Mouse (Mus musculus) midbrain, embryonic 15.5 days (tissue): ENCODE measurements around the gene Slco2b1. TPM values are rescaled to one million over a fixed set of nuclear protein-coding genes. Genes with fewer than 3 reads are reported as not detected.
"Not testable (repeated sequence)": the region's sequence is repeated elsewhere in the genome, so short reads cannot be mapped to it uniquely, and the experiment has no call there.

Source experiments
- ATAC-seq: fragments of 200-750 bp; cut with Nextera tagmentation; replicated peaks from 2 replicates; pipeline ENCODE4 v1.8.0; 2017; ENCODE audit warnings: moderate TSS enrichment
- H3K27ac ChIP-seq: fragments of 300-500 bp; sonication (generic); 2 replicates; pipeline ENCODE4 v1.5.1; 2015; ENCODE audit warnings: mild to moderate bottlenecking, inconsistent platforms
- H3K27me3 ChIP-seq: fragments of 300-500 bp; sonication (generic); replicated peaks from 2 replicates; pipeline ENCODE4 v1.6.1; 2015; ENCODE audit warnings: inconsistent platforms
- H3K36me3 ChIP-seq: fragments of 300-500 bp; sonication (generic); replicated peaks from 2 replicates; pipeline ENCODE4 v1.6.1; 2015; ENCODE audit warnings: inconsistent platforms
- H3K4me1 ChIP-seq: fragments of 300-500 bp; sonication (generic); 2 replicates; pipeline ENCODE4 v1.6.1; 2015; ENCODE audit warnings: inconsistent platforms
- H3K4me2 ChIP-seq: fragments of 300-500 bp; sonication (generic); 2 replicates; pipeline ENCODE4 v1.6.1; 2015; ENCODE audit warnings: inconsistent platforms, mild to moderate bottlenecking, moderate library complexity
- H3K4me3 ChIP-seq: fragments of 300-500 bp; sonication (generic); 2 replicates; pipeline ENCODE4 v1.5.1; 2015; ENCODE audit warnings: mild to moderate bottlenecking, inconsistent platforms
- H3K9ac ChIP-seq: fragments of 300-500 bp; sonication (generic); 2 replicates; pipeline ENCODE4 v1.6.1; 2015; ENCODE audit warnings: mild to moderate bottlenecking, inconsistent platforms
- H3K9me3 ChIP-seq: fragments of 300-500 bp; sonication (generic); 2 replicates; pipeline ENCODE4 v1.6.1; 2016; ENCODE audit warnings: inconsistent platforms
- WGBS: fragments of 180-500 bp; shearing (Covaris S2); methylation state at CpG from one replicate; pipeline ENCODE4 v1.1.7; 2015; ENCODE audit warnings: mixed read lengths; 5-methylcytosine and 5-hydroxymethylcytosine counted together
- polyA plus RNA-seq: library from polyadenylated mRNA; unstranded; fragments of >200 nt; fragmentation: Nextera tagmentation; extraction: Ambion mirVana; gene quantifications from 2 replicates; pipeline ENCODE4 v1.2.1, GENCODE M21; 2015

Slco2b1 gene
- polyA plus RNA-seq = 6.0 and 7.2 TPM in 2 replicates

DNA sequence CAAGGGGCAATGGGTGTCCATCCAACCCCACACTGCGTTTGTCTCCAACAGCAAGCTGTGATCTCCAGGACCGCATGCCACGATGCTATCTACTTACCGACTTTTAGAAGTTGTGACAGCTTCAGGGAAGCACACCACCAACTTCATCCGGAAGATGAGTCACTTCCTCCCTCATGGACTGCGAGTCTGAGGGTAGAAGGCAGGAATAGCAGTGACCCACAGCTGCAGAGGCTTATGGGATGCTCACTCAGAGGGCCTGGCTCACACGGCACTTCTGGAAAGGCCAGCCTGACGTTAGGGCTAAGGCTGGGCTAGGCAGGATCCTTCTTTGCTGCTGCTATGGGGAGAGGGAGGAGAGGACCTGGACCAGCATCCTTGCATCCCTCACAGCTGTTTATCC lies at the start of gene Slco2b1:
Gene Slco2b1, minus strand, starts transcription at position 175 of the 400 bp plus-strand sequence.
- ATAC-seq = no peak
- Histone ChIP-seq H3K27me3 (no peaks in the 10 kb centered on the region), H3K9ac (no peak within 1 kb of the TSS), H3K36me3 (no peaks in the 10 kb centered on the region), H3K4me1 (0 out of 2 replicates have a peak, but pooled peaks cover 6% of the 10 kb centered on the region), H3K4me3 (no peak within 1 kb of the TSS), H3K4me2 (no peak within 1 kb of the TSS), H3K9me3 (no peaks in the 10 kb centered on the region), H3K27ac (no peak within 1 kb of the TSS)
- 77% methylated on average over 8 of the region's 8 CpGs for WGBS

GRCm38 (mm10) chr7:99739276-99739675 lies 28.1 kb upstream of the Slco2b1 start:
- Histone ChIP-seq H3K36me3 (no peaks in the 10 kb centered on the region), H3K27me3 (no peaks in the 10 kb centered on the region), H3K4me3 (no peak overlapping the region), H3K4me2 (no peak overlapping the region), H3K27ac (no peak overlapping the region), H3K9ac (no peak overlapping the region), H3K9me3 (no peaks in the 10 kb centered on the region), H3K4me1 (no peaks in the 10 kb centered on the region)
- 46% methylated on average over 9 of the region's 9 CpGs for WGBS
- ATAC-seq = no peak

- not testable (repeated sequence) for H3K9me3 ChIP-seq, ATAC-seq, H3K4me2 ChIP-seq, H3K27me3 ChIP-seq, H3K9ac ChIP-seq, H3K4me1 ChIP-seq, H3K36me3 ChIP-seq, H3K4me3 ChIP-seq, H3K27ac ChIP-seq
- 94% methylated on average over 9 of the region's 9 CpGs for WGBS
Observed at GRCm38 (mm10) chr7:99735491-99735890, 24.4 kb upstream of the Slco2b1 start.

DNA sequence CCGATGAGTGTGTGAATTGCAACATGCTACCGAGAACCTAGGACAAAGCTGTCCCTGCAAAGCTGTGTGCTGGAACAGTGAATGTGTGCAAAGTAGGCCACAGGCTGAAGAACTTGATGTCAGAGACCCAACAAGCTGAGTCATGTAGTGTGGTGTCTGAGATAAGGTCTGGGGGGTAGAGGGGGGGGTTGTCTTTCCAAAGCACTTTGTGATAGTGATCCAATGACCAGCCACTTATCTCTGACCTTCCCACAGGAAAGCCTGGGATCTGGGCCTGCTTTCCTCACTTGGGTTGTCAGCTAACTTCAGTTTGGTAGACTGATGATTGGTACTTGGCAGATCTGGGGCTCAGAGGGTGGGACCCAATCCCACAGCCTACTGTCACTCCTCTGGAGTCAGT lies 23.5 kb upstream of the Slco2b1 start:
- WGBS = 98% methylated on average over 2 of the region's 2 CpGs
- no peaks in the 10 kb centered on the region for H3K27me3 ChIP-seq
- no peaks in the 10 kb centered on the region for H3K36me3 ChIP-seq
- H3K4me3 ChIP-seq = no peak overlapping the region
- H3K9ac ChIP-seq = no peak overlapping the region
- ATAC-seq = no peak
- no peak overlapping the region for H3K4me2 ChIP-seq
- H3K27ac ChIP-seq = no peak overlapping the region
- no peaks in the 10 kb centered on the region for H3K4me1 ChIP-seq
- H3K9me3 ChIP-seq = no peaks in the 10 kb centered on the region

- Histone ChIP-seq H3K9me3 (no peaks in the 10 kb centered on the region; the same call in 1 of the 2 replicates), H3K27ac (no peak within 1 kb of the TSS), H3K4me1 (no peaks in the 10 kb centered on the region), H3K4me3 (no peak within 1 kb of the TSS), H3K4me2 (no peak within 1 kb of the TSS), H3K36me3 (no peaks in the 10 kb centered on the region), H3K9ac (no peak within 1 kb of the TSS), H3K27me3 (no peaks in the 10 kb centered on the region)
- ATAC-seq = no peak
- WGBS = 96% methylated on average over 2 of the region's 2 CpGs
Observed at GRCm38 (mm10) chr7:99729973-99730372, 18.8 kb upstream of the Slco2b1 start, which contains the start of gene Olfr520. Olfr520 (plus strand) TSS chr7:99730273.

DNA sequence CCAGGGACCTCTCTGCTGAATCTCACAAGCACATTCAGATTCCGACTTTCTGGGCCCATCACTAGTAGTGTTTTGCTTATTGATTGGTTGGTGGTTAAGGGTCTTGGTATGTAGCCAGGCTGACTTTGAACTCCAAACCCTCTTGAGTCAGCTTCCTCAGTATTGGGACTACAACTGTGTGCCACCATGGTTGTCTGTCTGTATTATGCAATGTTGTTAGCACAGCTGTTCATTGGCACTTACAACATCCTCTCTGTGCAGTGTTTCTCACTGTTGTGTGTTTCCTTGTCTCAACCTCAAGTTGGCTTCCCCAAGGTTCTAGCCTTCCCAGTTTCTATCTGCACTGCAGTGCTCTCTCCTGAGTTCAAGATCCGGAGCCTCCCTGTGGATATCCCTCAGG lies 5.4 kb upstream of the Slco2b1 start:
- Histone ChIP-seq H3K4me3 (no peak overlapping the region), H3K9me3 (no peaks in the 10 kb centered on the region), H3K36me3 (no peaks in the 10 kb centered on the region), H3K9ac (no peak overlapping the region), H3K27me3 (no peaks in the 10 kb centered on the region), H3K4me1 (no peaks in the 10 kb centered on the region), H3K4me2 (no peak overlapping the region), H3K27ac (no peak overlapping the region)
- WGBS = 98% methylated on average over 2 of the region's 2 CpGs
- ATAC-seq = no peak

- ATAC-seq = no peak
- no peaks in the 10 kb centered on the region for H3K9me3 ChIP-seq
- no peaks in the 10 kb centered on the region for H3K36me3 ChIP-seq
- H3K4me2 ChIP-seq = no peak overlapping the region
- H3K4me3 ChIP-seq = no peak overlapping the region
- no peak overlapping the region for H3K9ac ChIP-seq
- 0 out of 2 replicates have a peak, but pooled peaks cover 3% of the 10 kb centered on the region for H3K4me1 ChIP-seq
- H3K27ac ChIP-seq = no peak overlapping the region
- H3K27me3 ChIP-seq = no peaks in the 10 kb centered on the region
- 83% methylated on average over 4 of the region's 4 CpGs for WGBS
Observed at GRCm38 (mm10) chr7:99712431-99712830, 1.3 kb upstream of the Slco2b1 start.

- Histone ChIP-seq H3K36me3 (no peaks in the 10 kb centered on the region), H3K9me3 (no peaks in the 10 kb centered on the region), H3K9ac (no peak overlapping the region), H3K4me1 (0 out of 2 replicates have a peak, but pooled peaks cover 6% of the 10 kb centered on the region), H3K27ac (no peak overlapping the region), H3K4me2 (no peak overlapping the region), H3K27me3 (no peaks in the 10 kb centered on the region), H3K4me3 (no peak overlapping the region)
- ATAC-seq = no peak
- WGBS = 30% methylated on average over 1 of the region's 1 CpGs
Observed at GRCm38 (mm10) chr7:99710476-99710875, 664 bp downstream of the Slco2b1 start.

DNA sequence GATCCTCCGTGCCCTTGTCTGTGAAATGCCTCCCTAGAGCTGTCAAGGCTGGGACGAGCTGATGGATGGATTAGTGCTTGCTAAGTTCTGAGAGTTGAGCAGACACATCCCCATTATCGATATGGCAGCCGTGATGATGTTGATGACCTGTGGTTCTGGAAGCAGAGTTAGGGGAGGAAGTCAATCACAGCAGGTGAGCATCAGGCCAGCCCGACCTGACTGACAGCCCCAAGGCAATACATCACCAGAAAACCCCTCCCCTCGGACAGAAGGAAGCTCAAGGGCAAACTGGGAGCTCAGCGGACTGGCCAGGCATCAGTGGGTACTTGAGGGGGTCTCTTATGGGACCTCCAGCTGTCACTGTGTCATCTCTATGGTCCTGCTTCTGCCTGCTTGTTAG lies 1.1 kb downstream of the Slco2b1 start:
- ATAC-seq = no peak
- WGBS = 69% methylated on average over 7 of the region's 7 CpGs
- no peaks in the 10 kb centered on the region for H3K36me3 ChIP-seq
- H3K9ac ChIP-seq = no peak overlapping the region
- H3K27me3 ChIP-seq = no peaks in the 10 kb centered on the region
- H3K4me1 ChIP-seq = 0 out of 2 replicates have a peak, but pooled peaks cover 6% of the 10 kb centered on the region
- no peak overlapping the region for H3K4me3 ChIP-seq
- H3K27ac ChIP-seq = no peak overlapping the region
- no peak overlapping the region for H3K4me2 ChIP-seq
- no peaks in the 10 kb centered on the region for H3K9me3 ChIP-seq

GRCm38 (mm10) chr7:99708750-99709149 lies 2.4 kb downstream of the Slco2b1 start:
- Histone ChIP-seq H3K9ac (no peak overlapping the region), H3K4me3 (no peak overlapping the region), H3K27ac (no peak overlapping the region), H3K36me3 (no peaks in the 10 kb centered on the region), H3K9me3 (no peaks in the 10 kb centered on the region), H3K4me2 (no peak overlapping the region), H3K27me3 (no peaks in the 10 kb centered on the region), H3K4me1 (0 out of 2 replicates have a peak, but pooled peaks cover 6% of the 10 kb centered on the region)
- 70% methylated on average over 5 of the region's 5 CpGs for WGBS
- ATAC-seq = no peak

DNA sequence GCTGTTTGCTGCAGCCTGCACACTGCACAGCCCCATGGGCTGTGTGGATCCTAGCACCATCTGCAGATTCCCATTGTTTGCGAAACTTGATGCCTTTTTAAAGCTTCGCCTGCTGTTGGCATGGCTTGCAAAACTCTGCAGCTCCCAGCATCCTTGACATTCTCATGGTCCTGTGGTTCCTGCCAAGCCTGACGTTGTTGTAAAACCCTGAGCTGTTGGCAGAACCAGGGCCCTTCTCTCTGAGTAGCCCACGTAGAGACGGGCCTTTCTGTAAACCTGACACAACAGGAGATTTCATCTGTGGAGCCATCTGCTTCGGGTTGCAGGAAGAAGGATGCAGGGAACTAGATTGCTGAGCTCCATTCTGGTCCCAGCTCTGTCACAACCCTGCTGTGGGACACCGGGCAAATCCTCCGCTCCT lies 2.8 kb downstream of the Slco2b1 start:
- Histone ChIP-seq H3K4me3 (no peak overlapping the region), H3K36me3 (no peaks in the 10 kb centered on the region), H3K4me2 (no peak overlapping the region), H3K27me3 (no peaks in the 10 kb centered on the region), H3K4me1 (0 out of 2 replicates have a peak, but pooled peaks cover 6% of the 10 kb centered on the region), H3K9ac (no peak overlapping the region), H3K27ac (no peak overlapping the region), H3K9me3 (no peaks in the 10 kb centered on the region)
- ATAC-seq = no peak
- 71% methylated on average over 8 of the region's 8 CpGs for WGBS

GRCm38 (mm10) chr7:99707671-99708070 lies 3.5 kb downstream of the Slco2b1 start:
- no peak overlapping the region for H3K27ac ChIP-seq

DNA sequence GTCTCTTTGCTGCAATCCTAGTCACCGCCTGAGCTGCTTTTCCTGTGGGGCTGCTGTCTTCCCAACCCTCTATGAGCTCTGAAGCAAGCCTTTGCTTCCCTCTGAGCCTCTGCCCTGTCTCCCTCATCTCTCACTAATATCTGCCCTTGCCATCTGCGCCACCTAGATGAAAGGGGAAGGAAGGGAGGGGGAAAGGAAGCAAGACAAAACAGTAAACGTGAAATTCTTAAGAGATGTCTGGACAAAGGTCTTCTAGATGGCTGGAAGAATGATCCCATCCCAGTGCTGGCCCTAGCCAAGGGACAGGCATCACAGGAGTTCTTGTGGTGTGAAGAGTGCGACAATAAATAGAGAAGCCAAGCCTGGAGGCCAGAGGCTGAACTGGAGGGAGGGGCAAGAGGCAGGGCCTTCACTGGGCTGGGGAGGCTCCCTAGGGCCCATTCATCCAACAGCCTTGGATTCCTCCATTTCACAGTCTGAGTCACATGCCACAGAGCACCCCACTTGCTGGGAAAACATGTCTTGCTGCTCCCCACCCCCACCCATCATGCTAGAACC lies 4.0 kb downstream of the Slco2b1 start:
- no peak for ATAC-seq
- WGBS = 51% methylated on average over 4 of the region's 4 CpGs
- Histone ChIP-seq H3K9ac (no peak overlapping the region), H3K4me3 (no peak overlapping the region), H3K36me3 (no peaks in the 10 kb centered on the region), H3K27ac (no peak overlapping the region), H3K27me3 (no peaks in the 10 kb centered on the region), H3K4me1 (0 out of 2 replicates have a peak, but pooled peaks cover 6% of the 10 kb centered on the region), H3K9me3 (no peaks in the 10 kb centered on the region), H3K4me2 (no peak overlapping the region)

More at GRCm38 (mm10) chr7:99707671-99708070, 3.5 kb downstream of the Slco2b1 start:
- 94% methylated on average over 6 of the region's 6 CpGs for WGBS
- no peak for ATAC-seq
- Histone ChIP-seq H3K4me3 (no peak overlapping the region), H3K9me3 (no peaks in the 10 kb centered on the region), H3K4me2 (no peak overlapping the region), H3K27me3 (no peaks in the 10 kb centered on the region), H3K36me3 (no peaks in the 10 kb centered on the region), H3K9ac (no peak overlapping the region), H3K4me1 (0 out of 2 replicates have a peak, but pooled peaks cover 6% of the 10 kb centered on the region)
